Comparison of ENCODE assay signal across 8 mouse cellular contexts in the genomic region with DNA sequence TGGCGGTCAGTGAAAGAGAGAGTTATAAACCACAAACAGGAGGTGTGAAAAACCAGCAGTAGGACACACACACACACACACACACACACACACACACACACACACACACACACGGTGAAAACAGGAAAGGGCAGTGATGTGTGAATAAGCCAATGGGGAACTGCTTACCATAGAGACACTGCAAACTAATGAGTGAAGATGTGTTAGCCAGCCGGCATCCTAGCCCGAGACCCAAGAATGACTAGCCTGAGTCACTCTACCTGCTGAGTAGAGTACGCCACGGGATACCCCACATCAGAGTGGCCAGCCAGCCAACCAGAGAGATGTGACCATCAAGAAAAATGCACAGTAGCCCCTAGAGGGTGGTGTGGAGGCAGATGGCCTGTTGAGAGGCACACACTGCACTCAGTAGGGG. TPM values are rescaled to one million over a fixed set of nuclear protein-coding genes. Genes with fewer than 3 reads are reported as not detected.
DNase-seq lines count a peak whose midpoint lies in the region; ATAC-seq and TF ChIP-seq lines count a peak whose summit lies in the region.
"Had no signal": no experiment of that assay in that cellular context is flagged by ENCODE, and none has a peak within 500 bp of the region (broad histone marks: within the 10 kb centered on the region; RNA-seq: fewer than 3 reads in every experiment).

No protein-coding gene starts in this region.

- H3K4me2 ChIP-seq in lung, embryonic 14.5 days = peak overlapping the region; percentile 61; the same call in 1 of the 2 replicates
- H3K4me2 ChIP-seq in hindbrain, embryonic 15.5 days = peak overlapping the region; percentile 67
- peak overlapping the region; percentile 63 for H3K4me2 ChIP-seq in neural tube, embryonic 12.5 days (replicated peaks)

- peaks cover 64% of the 10 kb centered on the region for H3K27me3 ChIP-seq in lung, embryonic 14.5 days (ENCODE audit: insufficient read depth, low read length)
- H3K27me3 ChIP-seq in hindbrain, embryonic 15.5 days = peaks cover 5% of the 10 kb centered on the region; the same call in 1 of the 2 replicates
- H3K27me3 ChIP-seq in neural tube, embryonic 12.5 days (replicated peaks) = peaks cover 45% of the 10 kb centered on the region

- TF ChIP-seq CTCF in lung, embryonic 14.5 days (IDR thresholded peaks at IDR 0.05; ENCODE audit: low read depth) = peak; percentile 29

- H3K9me3 ChIP-seq in lung, embryonic 14.5 days (ENCODE audit: low read depth, low read length) = no peaks in the 10 kb centered on the region
- H3K9me3 ChIP-seq in hindbrain, embryonic 15.5 days = no peaks in the 10 kb centered on the region
- no peaks in the 10 kb centered on the region for H3K9me3 ChIP-seq in neural tube, embryonic 12.5 days
- H3K9me3 ChIP-seq: limb, embryonic 15.5 days had no signal

- H3K36me3 ChIP-seq in lung, embryonic 14.5 days (ENCODE audit: insufficient read depth) = no peaks in the 10 kb centered on the region
- H3K36me3 ChIP-seq in hindbrain, embryonic 15.5 days = peaks cover 9% of the 10 kb centered on the region; the same call in 1 of the 2 replicates
- peaks cover 8% of the 10 kb centered on the region for H3K36me3 ChIP-seq in neural tube, embryonic 12.5 days
- H3K36me3 ChIP-seq: limb, embryonic 15.5 days had no signal

- WGBS in lung, embryonic 14.5 days = 18% methylated on average over 6 of the region's 6 CpGs
- 8% methylated on average over 6 of the region's 6 CpGs for WGBS in hindbrain, embryonic 15.5 days
- WGBS in neural tube, embryonic 12.5 days = 8% methylated on average over 6 of the region's 6 CpGs

- no peak overlapping the region for H3K9ac ChIP-seq in lung, embryonic 14.5 days
- H3K9ac ChIP-seq in hindbrain, embryonic 15.5 days = peak overlapping the region; percentile 47
- peak overlapping the region; percentile 27 for H3K9ac ChIP-seq in neural tube, embryonic 12.5 days
- H3K9ac ChIP-seq: limb, embryonic 15.5 days had no signal

- H3K4me3 ChIP-seq in lung, embryonic 14.5 days (ENCODE audit: low read depth, low read length) = no peak overlapping the region
- H3K4me3 ChIP-seq in hindbrain, embryonic 15.5 days = peak overlapping the region; percentile 40
- peak overlapping the region; percentile 31 for H3K4me3 ChIP-seq in neural tube, embryonic 12.5 days

- peak; percentile 39; the same call in 1 of the 2 replicates for ATAC-seq in lung, embryonic 14.5 days (ENCODE audit: insufficient read depth)
- 0 out of 2 replicates have a peak, but pooled peaks have one; percentile 5 for ATAC-seq in hindbrain, embryonic 15.5 days (ENCODE audit: low FRiP score, low read depth)
- no peak; the same call in 1 of the 2 replicates for ATAC-seq in neural tube, embryonic 12.5 days (ENCODE audit: low FRiP score, low read depth)

- H3K27ac ChIP-seq in lung, embryonic 14.5 days (ENCODE audit: low read depth) = no peak overlapping the region
- no peak overlapping the region; the same call in 1 of the 2 replicates for H3K27ac ChIP-seq in hindbrain, embryonic 15.5 days (replicated peaks)
- no peak overlapping the region for H3K27ac ChIP-seq in neural tube, embryonic 12.5 days
- H3K27ac ChIP-seq: limb, embryonic 15.5 days had no signal

- intact Hi-C loops in left cerebral cortex, postnatal 4 days (cut with DNase I) = no loop called here

- H3K4me1 ChIP-seq in lung, embryonic 14.5 days (ENCODE audit: insufficient read depth) = no peaks in the 10 kb centered on the region
- peaks cover 42% of the 10 kb centered on the region for H3K4me1 ChIP-seq in hindbrain, embryonic 15.5 days (replicated peaks)
- H3K4me1 ChIP-seq in neural tube, embryonic 12.5 days = peaks cover 40% of the 10 kb centered on the region

- DNase-seq in lung, embryonic 14.5 days = no peak
- DNase-seq in lung, postnatal 25 days (ENCODE audit: low spot score) = no peak
- DNase-seq in cerebellum, adult 9-11 months = peak; percentile 70
- DNase-seq in left cerebral cortex, postnatal 4 days = no peak
- DNase-seq in layer of hippocampus, adult 9-11 months = no peak

RNA-seq across cellular contexts. Expression of a gene that starts 3.0 kb away (rescaled TPM):
- 0.05 and 0.11 TPM in 2 replicates for polyA plus RNA-seq in lung, embryonic 14.5 days (2014; fragmentation: Nextera tagmentation; extraction: Ambion mirVana)
- 8.6 and 8.9 TPM in 2 replicates for polyA plus RNA-seq in hindbrain, embryonic 15.5 days (2015; fragmentation: Nextera tagmentation; extraction: Ambion mirVana)
- polyA plus RNA-seq in neural tube, embryonic 12.5 days (2016; fragmentation: Nextera tagmentation; extraction: Ambion mirVana) = 6.2 and 7.1 TPM in 2 replicates
- 10 to 100 TPM; 86.7 to 88.6 TPM for total RNA-seq in left cerebral cortex, postnatal 4 days (2021)

RNA-seq across cellular contexts. Expression of a gene that starts 12.0 kb away (rescaled TPM):
- 50.3 and 60.8 TPM in 2 replicates for polyA plus RNA-seq in lung, embryonic 14.5 days (2014; fragmentation: Nextera tagmentation; extraction: Ambion mirVana)
- polyA plus RNA-seq in hindbrain, embryonic 15.5 days (2015; fragmentation: Nextera tagmentation; extraction: Ambion mirVana) = 21.8 and 22.4 TPM in 2 replicates
- polyA plus RNA-seq in neural tube, embryonic 12.5 days (2016; fragmentation: Nextera tagmentation; extraction: Ambion mirVana) = 40.5 and 42.3 TPM in 2 replicates
- 1 to 10 TPM; 6.0 to 7.1 TPM for total RNA-seq in left cerebral cortex, postnatal 4 days (2021)

RNA-seq across cellular contexts. Expression of a gene that starts 46.2 kb away (rescaled TPM):
- polyA plus RNA-seq in lung, embryonic 14.5 days (2014; fragmentation: Nextera tagmentation; extraction: Ambion mirVana) = not detected in 2 replicates
- 0.10 TPM in 1 of 2 replicates, not detected in the other for polyA plus RNA-seq in hindbrain, embryonic 15.5 days (2015; fragmentation: Nextera tagmentation; extraction: Ambion mirVana)
- polyA plus RNA-seq in neural tube, embryonic 12.5 days (2016; fragmentation: Nextera tagmentation; extraction: Ambion mirVana) = not detected in 2 replicates
- total RNA-seq in left cerebral cortex, postnatal 4 days (2021) = under 1 TPM; 0.28 to 0.62 TPM
- polyA plus RNA-seq: limb, embryonic 15.5 days had no signal

RNA-seq across cellular contexts. Expression of a gene that starts 55.7 kb away (rescaled TPM):
- polyA plus RNA-seq in lung, embryonic 14.5 days (2014; fragmentation: Nextera tagmentation; extraction: Ambion mirVana) = 0.41 TPM in 1 of 2 replicates, not detected in the other
- 2.8 and 3.0 TPM in 2 replicates for polyA plus RNA-seq in hindbrain, embryonic 15.5 days (2015; fragmentation: Nextera tagmentation; extraction: Ambion mirVana)
- 0.74 and 0.75 TPM in 2 replicates for polyA plus RNA-seq in neural tube, embryonic 12.5 days (2016; fragmentation: Nextera tagmentation; extraction: Ambion mirVana)
- total RNA-seq in left cerebral cortex, postnatal 4 days (2021) = 1 to 10 TPM; 2.6 to 4.7 TPM
